In the genomic region with DNA sequence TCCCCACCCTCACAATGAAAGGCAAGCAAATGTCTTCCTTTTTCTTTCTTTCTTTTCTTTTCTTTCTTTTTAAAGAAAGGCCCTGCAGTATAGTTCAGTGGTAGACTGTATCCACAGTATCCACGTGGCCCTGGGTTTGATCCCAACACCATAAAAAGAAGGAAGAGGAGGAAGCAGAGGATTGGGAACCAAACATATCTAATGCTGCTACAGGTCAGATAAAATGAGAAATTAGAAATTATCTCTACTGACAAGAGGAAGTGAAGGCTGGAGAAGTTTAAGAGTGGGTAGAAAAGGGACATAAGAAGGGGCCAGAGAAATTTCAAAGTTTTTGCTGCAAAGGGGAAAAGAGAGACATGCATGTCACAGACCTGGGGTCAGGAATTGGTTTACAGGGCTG, we compare ENCODE assay signal across 30 mouse cellular contexts. TPM values are rescaled to one million over a fixed set of nuclear protein-coding genes. Genes with fewer than 3 reads are reported as not detected.
"Had no signal": no experiment of that assay in that cellular context is flagged by ENCODE, and none has a peak within 500 bp of the region (broad histone marks: within the 10 kb centered on the region; RNA-seq: fewer than 3 reads in every experiment).

No protein-coding gene starts in this region.

- H3K4me3 ChIP-seq: limb, embryonic 10.5 days; limb, embryonic 12.5 days; limb, embryonic 13.5 days; limb, embryonic 15.5 days; liver, embryonic 12.5 days; liver, embryonic 13.5 days; liver, embryonic 15.5 days; lung, embryonic 15.5 days; megakaryocyte, embryonic 14.5 days; midbrain, embryonic 10.5 days; midbrain, embryonic 12.5 days; midbrain, embryonic 13.5 days; midbrain, embryonic 15.5 days; myocyte; neural tube, embryonic 12.5 days had no signal

- H3K36me3 ChIP-seq: limb, embryonic 10.5 days; limb, embryonic 12.5 days; limb, embryonic 13.5 days; limb, embryonic 15.5 days; liver, embryonic 12.5 days; liver, embryonic 13.5 days; liver, embryonic 15.5 days; lung, embryonic 15.5 days; midbrain, embryonic 10.5 days; midbrain, embryonic 12.5 days; midbrain, embryonic 13.5 days; midbrain, embryonic 15.5 days; neural tube, embryonic 12.5 days had no signal

- H3K9me3 ChIP-seq: limb, embryonic 10.5 days; limb, embryonic 12.5 days; limb, embryonic 13.5 days; limb, embryonic 15.5 days; liver, embryonic 12.5 days; liver, embryonic 13.5 days; liver, embryonic 15.5 days; lung, embryonic 15.5 days; megakaryocyte, embryonic 14.5 days; midbrain, embryonic 10.5 days; midbrain, embryonic 12.5 days; midbrain, embryonic 13.5 days; midbrain, embryonic 15.5 days; neural tube, embryonic 12.5 days had no signal

- H3K27ac ChIP-seq: limb, embryonic 10.5 days; limb, embryonic 12.5 days; limb, embryonic 13.5 days; limb, embryonic 15.5 days; liver, embryonic 12.5 days; liver, embryonic 13.5 days; liver, embryonic 14.5 days; liver, embryonic 15.5 days; lung, embryonic 15.5 days; macrophage; midbrain, embryonic 10.5 days; midbrain, embryonic 12.5 days; midbrain, embryonic 13.5 days; midbrain, embryonic 15.5 days; neural tube, embryonic 12.5 days had no signal

- DNase-seq: left cerebral cortex, postnatal 4 days; liver; liver, embryonic 13.5 days; liver, postnatal 0 days; lung, adult 18-20 months; lung, adult 2 months; lung, embryonic 14.5 days; lung, postnatal 10 days; lung, postnatal 14 days; lung, postnatal 36 days; lung, postnatal 4 days; midbrain, embryonic 14.5 days had no signal

- H3K9ac ChIP-seq: limb, embryonic 12.5 days; limb, embryonic 13.5 days; limb, embryonic 15.5 days; liver, embryonic 12.5 days; liver, embryonic 13.5 days; liver, embryonic 14.5 days; liver, embryonic 15.5 days; liver, postnatal 0 days; lung, embryonic 14.5 days; lung, embryonic 15.5 days; midbrain, embryonic 12.5 days; midbrain, embryonic 13.5 days; midbrain, embryonic 15.5 days; neural tube, embryonic 12.5 days had no signal

- H3K4me1 ChIP-seq: liver, embryonic 12.5 days; liver, embryonic 13.5 days; liver, embryonic 15.5 days had no signal

RNA-seq across cellular contexts. Expression of a gene that starts 4.2 kb away (rescaled TPM):
- total RNA-seq: liver, adult 2 months had no signal
- polyA plus RNA-seq: liver, adult 2 months; liver, embryonic 13.5 days; liver, embryonic 15.5 days; lung, embryonic 14.5 days; lung, embryonic 15.5 days; lung, postnatal 0 days; macrophage had no signal
